In the genomic region with DNA sequence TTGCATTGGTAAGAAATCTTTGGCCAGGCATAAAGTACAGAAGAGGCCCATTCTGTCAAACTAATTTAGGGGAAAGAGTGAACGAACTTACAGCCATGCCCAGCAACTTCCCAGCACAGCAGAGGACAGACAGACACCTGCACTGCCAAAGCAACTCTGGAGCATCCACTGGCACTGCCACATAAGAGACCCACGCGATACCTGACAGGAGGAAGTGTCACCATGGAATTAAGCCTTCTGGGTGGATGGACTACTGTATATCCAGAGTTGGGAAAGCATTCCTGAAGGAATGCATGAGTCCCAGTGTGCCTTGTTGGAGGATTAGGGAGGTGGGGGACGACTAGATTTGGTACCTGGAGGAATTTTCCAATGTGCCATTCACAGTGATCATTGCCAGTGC, we compare ENCODE assay signal across 23 mouse cellular contexts.
"Had no signal": no experiment of that assay in that cellular context is flagged by ENCODE, and none has a peak within 500 bp of the region (broad histone marks: within the 10 kb centered on the region; RNA-seq: fewer than 3 reads in every experiment).

No protein-coding gene starts in this region.

- H3K27me3 ChIP-seq: heart, embryonic 12.5 days; hindbrain, embryonic 12.5 days; intestine, embryonic 15.5 days; kidney, embryonic 15.5 days; limb, embryonic 12.5 days; liver, embryonic 13.5 days had no signal

- H3K27ac ChIP-seq: gastrocnemius, adult 2 months; heart, adult 2 months; hindbrain, embryonic 10.5 days; hindbrain, embryonic 12.5 days; hindbrain, embryonic 14.5 days; intestine, embryonic 15.5 days; kidney, embryonic 15.5 days; kidney, postnatal 0 days; layer of hippocampus, adult 2 months; left cerebral cortex, adult 2 months; limb, embryonic 12.5 days; liver, embryonic 13.5 days had no signal

- H3K4me1 ChIP-seq: hindbrain, embryonic 12.5 days; intestine, embryonic 15.5 days; liver, embryonic 13.5 days had no signal

- H3K36me3 ChIP-seq: heart, embryonic 12.5 days; hindbrain, embryonic 10.5 days; hindbrain, embryonic 12.5 days; intestine, embryonic 15.5 days; kidney, embryonic 15.5 days; limb, embryonic 10.5 days; limb, embryonic 12.5 days; liver, embryonic 13.5 days had no signal

- DNase-seq: gastrocnemius, adult 2 months; gastrocnemius, postnatal 10 days; gastrocnemius, postnatal 25 days; heart, adult 2 months; heart, postnatal 10 days; heart, postnatal 4 days; kidney, adult 2 months; kidney, adult 9 months; kidney, postnatal 25 days; kidney, postnatal 4 days; liver; liver, embryonic 13.5 days had no signal

- H3K9me3 ChIP-seq: heart, embryonic 12.5 days; hindbrain, embryonic 10.5 days; hindbrain, embryonic 12.5 days; intestine, embryonic 15.5 days; kidney, embryonic 15.5 days; limb, embryonic 10.5 days; limb, embryonic 12.5 days; liver, embryonic 13.5 days had no signal

- H3K4me3 ChIP-seq: gastrocnemius, adult 2 months; heart, adult 2 months; heart, embryonic 12.5 days; hindbrain, embryonic 10.5 days; hindbrain, embryonic 12.5 days; intestine, embryonic 15.5 days; kidney, embryonic 15.5 days; layer of hippocampus, adult 2 months; left cerebral cortex, adult 2 months; limb, embryonic 10.5 days; limb, embryonic 12.5 days; liver, embryonic 13.5 days had no signal
